Mouse (Mus musculus): ENCODE results near the gene Cnih3. TPM values are rescaled to one million over a fixed set of nuclear protein-coding genes. Genes with fewer than 3 reads are reported as not detected.

Cnih3 gene
- polyA plus RNA-seq, 1 experiment = 0.67 TPM

DNA sequence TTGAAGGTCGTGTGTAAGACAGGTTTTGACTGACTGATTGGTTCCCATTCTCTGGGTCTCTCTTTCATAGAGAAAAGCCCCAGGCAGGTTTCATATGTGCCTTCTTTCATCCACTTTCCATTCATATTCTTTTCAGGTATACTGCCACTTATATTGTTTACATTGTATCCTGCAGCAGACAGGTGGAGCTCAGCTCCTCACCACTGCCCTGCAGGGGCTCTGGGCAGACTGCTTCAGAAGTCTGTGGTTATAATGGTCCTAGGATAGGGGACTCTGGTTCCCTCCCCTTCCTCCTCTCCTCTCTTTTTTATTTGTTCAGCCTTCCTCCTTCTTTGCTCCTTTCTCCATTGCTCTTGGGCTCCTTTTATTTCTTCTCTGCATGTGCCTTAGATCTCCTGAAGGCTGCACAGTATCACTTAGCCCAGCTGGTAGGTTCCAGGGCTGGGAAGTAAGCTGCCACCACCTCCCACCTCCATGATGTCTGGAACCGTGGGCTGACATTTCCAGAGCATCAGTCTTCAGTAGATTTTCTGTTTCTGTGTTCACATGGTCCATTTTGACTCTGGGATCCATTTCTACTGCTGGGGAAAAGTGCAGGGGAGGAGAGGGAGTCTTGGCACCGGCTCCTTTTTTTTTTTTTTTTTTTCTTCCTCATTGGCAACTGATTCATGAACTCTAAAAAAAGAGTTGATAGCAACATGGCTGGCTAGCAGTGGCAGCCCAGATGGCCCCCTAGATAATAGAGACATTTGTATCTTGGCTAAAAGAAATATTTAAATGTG lies 16.6 kb downstream of the Cnih3 start:
- TF ChIP-seq EP300 (IDR thresholded peaks at IDR 0.05; ENCODE audit: insufficient read depth, low read depth, low read length) (no peak), CTCF (IDR thresholded peaks at IDR 0.05; ENCODE audit: low read depth, low read length) (no peak), POLR2A (IDR thresholded peaks at IDR 0.05; ENCODE audit: insufficient read depth, low read length) (no peak)
- Histone ChIP-seq H3K27ac (ENCODE audit: insufficient read depth, low read length) (no peak overlapping the region), H3K9me3 (replicated peaks; ENCODE audit: control insufficient read depth, insufficient read depth, low read length, poor library complexity, severe bottlenecking) (no peaks in the 10 kb centered on the region), H3K27me3 (ENCODE audit: control insufficient read depth, insufficient read depth, low read length, poor library complexity, severe bottlenecking) (no peaks in the 10 kb centered on the region), H3K4me1 (ENCODE audit: control insufficient read depth, insufficient read depth, low read length) (no peaks in the 10 kb centered on the region), H3K9ac (ENCODE audit: low read depth, poor library complexity, severe bottlenecking) (no peak overlapping the region), H3K36me3 (ENCODE audit: control insufficient read depth, insufficient read depth, low read length, poor library complexity, severe bottlenecking) (no peaks in the 10 kb centered on the region), H3K4me3 (ENCODE audit: low read depth, low read length) (no peak overlapping the region)

DNA sequence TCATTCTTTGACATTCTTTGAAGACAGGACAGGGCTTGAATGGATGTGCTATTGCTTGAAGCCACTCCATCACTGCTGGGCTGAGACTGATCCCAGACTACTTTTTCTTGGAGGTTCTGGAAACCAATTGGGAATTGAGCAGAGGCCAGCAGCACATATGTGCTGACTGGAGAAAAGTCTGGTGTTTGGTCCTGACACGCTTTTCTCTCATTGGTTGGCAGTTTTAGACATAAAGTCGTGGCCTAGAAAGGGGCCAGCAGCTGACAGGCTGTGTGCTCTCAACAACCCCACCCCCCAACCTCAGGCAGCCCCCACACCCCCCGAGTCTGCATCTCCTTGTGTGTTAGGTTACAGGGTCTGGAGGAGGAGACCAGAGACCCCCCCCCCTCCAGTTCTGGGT lies 17.9 kb downstream of the Cnih3 start:
- Histone ChIP-seq H3K9me3 (replicated peaks; ENCODE audit: control insufficient read depth, insufficient read depth, low read length, poor library complexity, severe bottlenecking) (no peaks in the 10 kb centered on the region), H3K36me3 (ENCODE audit: control insufficient read depth, insufficient read depth, low read length, poor library complexity, severe bottlenecking) (no peaks in the 10 kb centered on the region), H3K27ac (ENCODE audit: insufficient read depth, low read length) (no peak overlapping the region), H3K27me3 (ENCODE audit: control insufficient read depth, insufficient read depth, low read length, poor library complexity, severe bottlenecking) (no peaks in the 10 kb centered on the region), H3K9ac (ENCODE audit: low read depth, poor library complexity, severe bottlenecking) (no peak overlapping the region), H3K4me1 (ENCODE audit: control insufficient read depth, insufficient read depth, low read length) (no peaks in the 10 kb centered on the region), H3K4me3 (ENCODE audit: low read depth, low read length) (no peak overlapping the region)
- TF ChIP-seq EP300 (IDR thresholded peaks at IDR 0.05; ENCODE audit: insufficient read depth, low read depth, low read length) (no peak), POLR2A (IDR thresholded peaks at IDR 0.05; ENCODE audit: insufficient read depth, low read length) (no peak)

DNA sequence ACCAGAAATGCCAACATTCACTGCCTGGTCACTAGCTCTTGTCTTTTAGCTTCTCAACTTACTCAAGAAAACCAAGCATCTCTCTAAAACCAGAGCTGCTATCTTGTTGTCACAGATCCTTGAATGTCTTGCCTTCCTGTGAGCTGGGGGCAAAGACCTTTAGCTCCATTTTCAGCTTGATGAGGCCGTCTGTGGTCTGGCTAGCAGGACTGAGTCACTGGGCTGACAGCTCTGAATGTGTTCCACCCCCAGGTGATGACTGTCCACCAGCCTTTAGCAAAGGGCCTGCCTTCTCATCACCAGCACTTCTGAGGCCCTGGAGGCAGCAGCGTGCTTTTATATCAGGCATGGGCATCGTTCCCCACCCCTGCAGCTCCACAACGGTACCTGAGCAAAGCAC lies 18.8 kb downstream of the Cnih3 start:
- H3K27ac ChIP-seq (ENCODE audit: insufficient read depth, low read length) = no peak overlapping the region
- no peak overlapping the region for H3K4me3 ChIP-seq (ENCODE audit: low read depth, low read length)

DNA sequence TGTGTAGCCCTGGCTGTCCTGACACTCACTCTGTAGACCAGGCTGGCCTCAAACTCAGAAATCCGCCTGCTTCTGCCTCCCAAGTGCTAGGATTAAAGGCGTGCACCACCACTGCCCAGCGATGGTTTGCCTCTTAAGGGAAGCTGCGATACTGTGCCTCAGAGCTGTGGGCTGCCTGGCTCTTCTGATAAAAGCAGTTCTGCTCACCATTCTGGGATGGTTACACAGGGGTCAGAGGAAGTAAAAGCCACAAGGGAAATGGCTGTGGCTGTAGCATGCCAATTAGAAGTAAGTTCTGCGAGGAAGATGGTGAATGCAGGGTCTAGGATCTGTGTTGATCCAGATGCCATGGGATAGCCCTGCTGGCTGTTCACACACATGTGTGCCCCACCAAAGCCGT lies 19.9 kb downstream of the Cnih3 start:
- no peaks in the 10 kb centered on the region for H3K36me3 ChIP-seq (ENCODE audit: control insufficient read depth, insufficient read depth, low read length, poor library complexity, severe bottlenecking)
- H3K4me1 ChIP-seq (ENCODE audit: control insufficient read depth, insufficient read depth, low read length) = no peaks in the 10 kb centered on the region
- H3K4me3 ChIP-seq (ENCODE audit: low read depth, low read length) = no peak overlapping the region
- H3K9ac ChIP-seq (ENCODE audit: low read depth, poor library complexity, severe bottlenecking) = no peak overlapping the region
- no peaks in the 10 kb centered on the region for H3K9me3 ChIP-seq (replicated peaks; ENCODE audit: control insufficient read depth, insufficient read depth, low read length, poor library complexity, severe bottlenecking)
- no peak for TF ChIP-seq POLR2A (IDR thresholded peaks at IDR 0.05; ENCODE audit: insufficient read depth, low read length)
- no peak for TF ChIP-seq CTCF (IDR thresholded peaks at IDR 0.05; ENCODE audit: low read depth, low read length)
- no peak for TF ChIP-seq EP300 (IDR thresholded peaks at IDR 0.05; ENCODE audit: insufficient read depth, low read depth, low read length)
- no peak overlapping the region for H3K27ac ChIP-seq (ENCODE audit: insufficient read depth, low read length)
- no peaks in the 10 kb centered on the region for H3K27me3 ChIP-seq (ENCODE audit: control insufficient read depth, insufficient read depth, low read length, poor library complexity, severe bottlenecking)

More for the DNA sequence above, 18.8 kb downstream of the Cnih3 start:
- no peak for TF ChIP-seq POLR2A (IDR thresholded peaks at IDR 0.05; ENCODE audit: insufficient read depth, low read length)
- no peak for TF ChIP-seq EP300 (IDR thresholded peaks at IDR 0.05; ENCODE audit: insufficient read depth, low read depth, low read length)
- TF ChIP-seq CTCF (IDR thresholded peaks at IDR 0.05; ENCODE audit: low read depth, low read length) = no peak
- no peaks in the 10 kb centered on the region for H3K36me3 ChIP-seq (ENCODE audit: control insufficient read depth, insufficient read depth, low read length, poor library complexity, severe bottlenecking)
- no peaks in the 10 kb centered on the region for H3K4me1 ChIP-seq (ENCODE audit: control insufficient read depth, insufficient read depth, low read length)
- H3K27me3 ChIP-seq (ENCODE audit: control insufficient read depth, insufficient read depth, low read length, poor library complexity, severe bottlenecking) = no peaks in the 10 kb centered on the region
- no peaks in the 10 kb centered on the region for H3K9me3 ChIP-seq (replicated peaks; ENCODE audit: control insufficient read depth, insufficient read depth, low read length, poor library complexity, severe bottlenecking)
- no peak overlapping the region for H3K9ac ChIP-seq (ENCODE audit: low read depth, poor library complexity, severe bottlenecking)

DNA sequence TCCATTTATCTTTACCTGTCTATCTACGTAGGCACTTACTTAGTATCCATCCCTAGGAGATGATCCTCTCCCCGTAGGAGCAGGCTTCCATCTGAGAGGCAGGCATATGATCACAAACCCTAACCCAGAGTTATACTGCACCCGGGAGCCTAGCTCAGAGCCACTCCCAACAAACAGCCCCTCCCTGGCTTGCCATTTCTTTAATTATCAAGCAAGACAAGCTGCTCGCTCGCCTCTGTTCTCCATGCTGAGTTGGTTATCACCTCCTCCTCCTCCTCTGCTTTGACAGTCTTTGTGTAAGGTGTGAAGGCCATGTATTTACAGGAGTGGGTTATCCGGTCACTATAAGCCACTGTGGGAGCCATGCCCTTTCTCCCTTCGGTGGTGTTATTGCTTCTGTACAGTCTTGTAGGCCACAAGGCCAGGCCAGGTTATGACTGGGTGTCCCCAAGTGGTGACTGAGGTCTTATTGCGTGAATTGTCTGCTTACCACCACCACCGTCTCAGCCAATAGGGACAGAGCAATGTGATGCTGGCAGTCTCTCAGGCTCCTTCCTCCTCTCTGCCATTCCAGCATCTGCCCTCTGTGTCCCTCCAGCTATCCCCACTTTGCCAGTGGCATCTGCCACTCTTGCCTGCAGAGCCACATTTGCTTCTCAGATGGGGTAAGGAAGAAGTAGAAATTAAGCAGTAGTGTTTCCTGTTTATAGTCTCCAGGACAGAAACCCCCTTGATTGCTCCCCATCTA lies 22.4 kb downstream of the Cnih3 start:
- TF ChIP-seq EP300 (IDR thresholded peaks at IDR 0.05; ENCODE audit: insufficient read depth, low read depth, low read length) (no peak), CTCF (IDR thresholded peaks at IDR 0.05; ENCODE audit: low read depth, low read length) (no peak), POLR2A (IDR thresholded peaks at IDR 0.05; ENCODE audit: insufficient read depth, low read length) (no peak)
- Histone ChIP-seq H3K4me1 (ENCODE audit: control insufficient read depth, insufficient read depth, low read length) (no peaks in the 10 kb centered on the region), H3K4me3 (ENCODE audit: low read depth, low read length) (no peak overlapping the region), H3K27ac (ENCODE audit: insufficient read depth, low read length) (no peak overlapping the region), H3K36me3 (ENCODE audit: control insufficient read depth, insufficient read depth, low read length, poor library complexity, severe bottlenecking) (no peaks in the 10 kb centered on the region), H3K9ac (ENCODE audit: low read depth, poor library complexity, severe bottlenecking) (no peak overlapping the region), H3K9me3 (replicated peaks; ENCODE audit: control insufficient read depth, insufficient read depth, low read length, poor library complexity, severe bottlenecking) (no peaks in the 10 kb centered on the region), H3K27me3 (ENCODE audit: control insufficient read depth, insufficient read depth, low read length, poor library complexity, severe bottlenecking) (no peaks in the 10 kb centered on the region)

DNA sequence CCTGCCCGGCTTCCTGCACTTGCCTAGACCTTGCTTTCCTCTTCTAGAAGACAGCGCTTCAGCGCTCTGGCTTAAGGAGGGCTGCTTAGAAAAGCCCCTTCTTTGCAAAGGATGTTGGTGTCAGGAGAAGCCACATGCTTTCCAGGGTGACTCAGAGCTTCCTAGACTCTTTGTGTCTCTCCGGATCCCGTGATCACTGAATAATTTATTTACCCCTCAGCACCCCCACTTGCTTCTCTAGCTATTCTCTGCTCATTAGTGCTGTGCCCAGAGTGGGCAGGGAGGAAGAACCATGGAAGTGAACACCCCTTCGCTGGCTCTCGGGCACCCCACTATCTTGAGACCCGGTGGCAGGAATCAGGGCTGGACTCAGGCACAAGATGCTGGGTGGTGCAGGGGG lies 24.0 kb downstream of the Cnih3 start:
- Histone ChIP-seq H3K27ac (ENCODE audit: insufficient read depth, low read length) (no peak overlapping the region), H3K9ac (ENCODE audit: low read depth, poor library complexity, severe bottlenecking) (no peak overlapping the region), H3K4me1 (ENCODE audit: control insufficient read depth, insufficient read depth, low read length) (no peaks in the 10 kb centered on the region), H3K27me3 (ENCODE audit: control insufficient read depth, insufficient read depth, low read length, poor library complexity, severe bottlenecking) (no peaks in the 10 kb centered on the region), H3K36me3 (ENCODE audit: control insufficient read depth, insufficient read depth, low read length, poor library complexity, severe bottlenecking) (no peaks in the 10 kb centered on the region), H3K4me3 (ENCODE audit: low read depth, low read length) (no peak overlapping the region), H3K9me3 (replicated peaks; ENCODE audit: control insufficient read depth, insufficient read depth, low read length, poor library complexity, severe bottlenecking) (no peaks in the 10 kb centered on the region)
- TF ChIP-seq CTCF (IDR thresholded peaks at IDR 0.05; ENCODE audit: low read depth, low read length) = no peak
- no peak for TF ChIP-seq POLR2A (IDR thresholded peaks at IDR 0.05; ENCODE audit: insufficient read depth, low read length)
- no peak for TF ChIP-seq EP300 (IDR thresholded peaks at IDR 0.05; ENCODE audit: insufficient read depth, low read depth, low read length)

Measured in ES-Bruce4 (cell line).